Mouse (Mus musculus): ENCODE measurements around the gene Zfp53.

Zfp53 gene

DNA sequence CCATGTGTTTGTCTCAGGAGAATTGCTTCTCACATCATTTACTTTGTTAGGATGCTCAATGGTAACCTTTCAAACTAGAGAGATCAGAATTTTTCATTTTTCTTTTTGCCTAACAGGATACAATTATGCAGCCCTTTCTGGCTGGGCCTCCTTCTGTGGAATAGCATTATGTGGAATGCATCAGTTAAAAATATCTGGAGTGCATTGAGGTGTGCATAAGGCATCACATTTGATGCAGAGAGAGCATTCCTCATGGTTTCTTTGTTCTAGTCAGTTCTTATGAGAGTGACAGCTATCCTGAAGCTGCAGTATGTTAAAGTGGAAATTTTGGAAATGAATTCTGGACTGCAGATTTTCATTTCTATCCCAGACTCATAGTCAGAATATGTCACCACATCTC, 37.5 kb downstream of the Zfp53 start:
- DNase-seq (ENCODE audit: low spot score in 2 of 2) = no peak

DNA sequence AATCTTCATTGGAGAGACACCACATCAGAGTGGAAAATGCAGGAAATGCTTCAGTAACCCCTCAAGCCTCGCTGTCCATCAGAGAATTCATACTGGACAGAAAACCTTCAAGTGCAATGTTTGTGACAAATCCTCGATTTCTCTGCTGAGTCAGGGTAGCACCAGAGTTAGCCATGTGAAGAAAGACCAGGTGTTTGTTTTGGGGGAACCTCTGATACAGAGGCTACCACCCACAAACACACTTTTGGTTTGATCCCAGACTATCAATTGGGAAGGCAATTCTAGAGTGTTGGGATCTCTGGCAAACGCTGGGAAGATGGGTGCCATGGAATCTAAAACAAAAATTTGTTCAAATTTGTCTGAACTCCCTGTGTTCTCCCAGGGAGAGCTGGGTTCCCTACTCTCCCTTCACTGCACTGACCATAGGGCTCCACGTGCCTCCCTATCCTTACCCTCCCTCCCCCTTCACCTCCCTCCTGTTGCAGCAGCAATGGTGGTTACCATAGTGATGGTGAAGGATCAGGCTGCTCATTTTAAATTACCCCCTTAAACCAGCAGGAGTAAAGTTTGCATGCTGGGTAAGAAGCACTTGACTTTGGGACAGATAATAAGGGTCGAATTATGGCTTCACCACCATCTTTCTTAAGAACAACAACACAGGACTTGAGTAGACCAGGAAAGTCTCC, 42.0 kb downstream of the Zfp53 start:
- DNase-seq (ENCODE audit: low spot score in 2 of 2) = no peak

DNA sequence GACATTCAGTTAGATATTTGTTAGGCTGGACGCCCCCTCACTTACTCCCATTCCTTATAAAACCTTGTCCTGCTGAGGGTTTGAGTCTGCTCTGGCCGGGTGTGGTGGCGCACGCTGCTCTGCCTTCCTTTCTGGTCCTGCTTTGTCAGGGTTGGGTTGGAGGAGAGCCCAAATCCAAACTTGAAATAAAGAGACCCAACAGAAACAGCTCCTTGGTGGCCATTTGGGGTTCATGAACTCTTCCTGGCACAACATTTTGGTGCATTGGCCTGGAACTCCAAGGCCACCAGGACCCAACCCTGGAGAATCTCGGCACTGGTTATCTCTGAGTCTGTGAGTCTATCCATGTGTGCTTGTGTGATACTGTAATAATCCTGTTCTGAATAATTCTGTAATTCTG, 42.8 kb downstream of the Zfp53 start:
- no peak for DNase-seq (ENCODE audit: low spot score in 2 of 2)

DNA sequence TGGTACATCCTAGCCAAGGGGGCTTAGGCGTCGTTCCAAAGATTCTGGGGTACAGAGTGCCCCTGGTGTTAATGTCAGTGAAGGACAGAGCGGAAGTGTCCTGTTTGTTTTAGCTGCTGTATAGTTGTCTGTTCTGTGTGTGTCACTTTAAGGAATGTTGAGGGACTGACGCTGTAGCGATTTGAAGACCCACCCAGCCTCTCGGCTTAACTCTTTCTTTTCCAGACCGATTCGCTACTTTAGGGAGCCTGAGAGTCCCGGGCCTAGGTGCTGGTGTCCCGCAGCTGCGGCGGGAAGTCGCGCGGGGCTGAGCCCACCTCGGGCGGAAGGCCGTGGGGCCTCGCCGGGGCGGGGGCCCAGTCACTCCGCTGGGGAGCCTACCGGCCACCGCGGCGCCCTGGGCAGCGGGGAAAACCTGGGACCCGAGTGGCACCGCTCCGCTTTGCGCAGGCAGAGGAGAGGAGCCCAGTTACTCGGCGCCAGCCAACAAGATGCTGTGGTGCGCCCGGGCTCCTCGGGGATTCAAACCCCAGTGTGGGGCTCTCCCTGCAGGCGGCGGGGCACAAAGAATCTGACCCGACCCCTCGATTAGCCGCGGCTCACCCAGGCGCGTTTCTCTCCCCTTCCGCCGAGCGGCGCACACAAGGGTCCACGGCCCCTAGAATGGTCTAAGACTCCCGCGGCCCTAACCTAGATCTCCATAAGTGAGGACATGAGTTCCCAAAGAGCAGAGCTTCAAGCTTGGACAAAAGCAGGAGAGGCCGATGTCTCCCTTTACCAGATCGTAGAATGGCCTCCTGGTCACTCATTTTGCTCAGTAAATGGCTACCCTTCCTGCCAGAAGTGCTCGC, 43.5 kb downstream of the Zfp53 start:
- DNase-seq (ENCODE audit: low spot score in 2 of 2) = peak; percentile 60 to 61

GRCm38 (mm10) chr17:21533961-21534360, 45.2 kb downstream of the Zfp53 start:
- DNase-seq (ENCODE audit: low spot score in 2 of 2) = no peak

GRCm38 (mm10) chr17:21534460-21535095, 45.8 kb downstream of the Zfp53 start:
- DNase-seq (ENCODE audit: low spot score in 2 of 2) = no peak

DNA sequence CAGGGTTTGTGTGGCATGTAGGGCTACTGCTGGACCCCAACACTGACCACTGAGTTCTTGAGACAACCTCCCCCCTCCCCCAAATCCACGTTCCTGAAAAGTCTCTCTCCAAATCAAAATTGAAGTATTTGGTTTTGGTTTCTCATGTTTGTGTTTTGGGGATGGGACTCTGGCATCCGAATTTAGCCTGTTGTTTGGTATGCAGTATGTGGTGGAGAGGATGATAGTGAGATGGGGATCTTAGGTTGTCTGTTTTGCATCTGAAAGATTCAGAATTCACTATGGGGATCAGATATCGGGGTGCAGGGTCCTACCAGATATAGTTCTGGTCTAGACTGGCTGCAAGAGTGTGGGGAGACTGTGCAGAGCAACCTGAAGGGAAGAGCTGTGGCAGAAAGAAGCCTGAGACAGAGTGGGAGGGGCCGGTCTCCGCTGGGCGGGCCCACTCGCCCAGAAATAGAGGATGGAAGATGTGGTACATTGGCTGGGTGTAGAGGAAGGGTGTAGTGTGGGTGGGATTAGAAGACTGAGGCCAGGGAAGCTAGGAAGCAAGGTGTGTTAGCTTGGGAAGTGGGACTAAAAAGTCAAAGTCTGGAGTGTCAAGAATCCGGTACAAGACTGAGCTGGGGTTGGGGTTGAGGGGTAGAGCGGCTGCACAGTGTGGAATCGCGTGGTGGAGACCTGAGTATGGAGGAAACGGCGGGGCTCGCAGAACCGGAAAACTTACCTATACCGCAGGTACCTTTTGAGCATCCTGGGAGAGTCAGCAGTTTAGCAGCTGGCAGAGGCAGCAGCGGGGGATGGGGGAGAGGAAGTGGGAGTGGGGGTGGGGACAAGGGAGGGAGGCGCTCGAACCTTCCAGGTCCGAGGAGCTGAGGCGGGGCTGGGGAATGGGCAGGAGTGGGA, 46.6 kb downstream of the Zfp53 start, which contains the start of gene Zfp52:
Zfp52 (plus strand) TSS at position 444 of the 906 bp plus-strand sequence.
- DNase-seq (ENCODE audit: low spot score in 2 of 2) = peak in 1 of 2 experiments; percentile 27

DNA sequence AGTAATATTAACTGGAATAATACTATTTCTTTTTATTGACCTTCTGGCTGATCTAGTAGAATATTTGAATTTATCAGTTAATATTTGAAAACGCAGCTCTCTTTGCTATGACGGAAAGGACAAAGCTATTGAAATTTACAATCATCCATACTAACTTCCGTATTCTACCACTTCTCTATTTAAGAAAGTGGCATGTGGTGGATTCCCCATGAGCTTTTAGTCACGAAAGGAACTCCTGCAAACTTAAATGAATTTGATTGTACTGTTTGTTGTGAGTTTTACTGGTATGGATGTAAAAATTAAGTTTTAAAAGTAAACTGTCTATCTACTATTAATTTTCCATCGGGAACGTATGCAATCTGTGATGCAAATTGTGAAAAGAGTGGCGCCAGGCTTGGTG, 47.3 kb downstream of the Zfp53 start:
- no peak for DNase-seq (ENCODE audit: low spot score in 2 of 2)

GRCm38 (mm10) chr17:21536676-21537075, 47.9 kb downstream of the Zfp53 start:
- DNase-seq (ENCODE audit: low spot score in 2 of 2) = no peak

DNA sequence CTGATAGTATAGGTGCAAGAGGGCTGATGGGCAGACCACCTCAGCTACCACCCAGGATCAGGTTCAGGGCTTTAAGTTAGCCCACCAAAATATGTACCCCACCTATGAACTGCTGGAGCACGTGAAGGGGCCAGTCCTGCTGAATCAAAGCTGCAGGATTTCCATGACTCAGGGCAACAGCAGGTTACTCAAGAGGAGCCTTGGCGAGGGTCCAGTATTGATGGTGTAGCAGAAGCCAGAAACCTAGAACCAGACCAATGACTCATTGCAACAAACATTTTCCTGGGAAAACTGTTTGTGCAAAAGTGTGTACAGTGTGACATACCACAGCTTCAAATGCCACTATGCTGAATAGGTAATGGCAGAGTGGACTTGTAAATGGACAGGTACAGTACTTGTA, 69.0 kb downstream of the Zfp53 start:
- no peak for DNase-seq (ENCODE audit: low spot score in 2 of 2)
